Mouse (Mus musculus): ENCODE data around the gene Vav1. TPM values are rescaled to one million over a fixed set of nuclear protein-coding genes. Genes with fewer than 3 reads are reported as not detected.

Gene Vav1
- total RNA-seq (2023) = 183 to 200 TPM (median 192 TPM) in 4 replicates

DNA sequence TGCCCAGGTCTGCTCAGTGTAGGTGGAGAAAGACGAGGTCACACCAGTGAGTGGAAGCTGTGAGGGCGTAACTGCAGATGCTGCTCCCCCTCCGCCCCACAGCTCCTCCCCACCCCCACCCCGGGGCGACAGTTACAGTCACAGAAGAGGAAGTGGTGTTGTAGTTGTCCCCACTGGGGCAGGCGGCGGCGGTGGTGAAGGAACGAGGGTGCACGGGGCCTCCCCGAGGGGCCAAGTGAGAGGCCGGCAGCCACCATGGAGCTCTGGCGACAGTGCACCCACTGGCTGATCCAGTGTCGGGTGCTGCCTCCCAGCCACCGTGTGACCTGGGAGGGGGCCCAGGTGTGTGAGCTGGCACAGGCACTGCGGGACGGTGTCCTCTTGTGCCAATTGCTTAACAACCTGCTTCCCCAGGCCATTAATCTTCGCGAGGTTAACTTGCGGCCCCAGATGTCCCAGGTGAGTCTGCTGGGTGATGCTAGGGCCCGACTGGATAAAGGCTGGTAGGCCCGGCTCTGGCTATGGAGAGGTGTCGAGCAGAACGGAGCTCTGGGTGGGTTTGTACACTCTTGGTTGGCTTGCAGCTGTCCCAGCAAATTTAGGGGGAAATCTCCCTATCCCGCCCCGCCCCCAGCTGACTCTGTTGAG is at the start of gene Vav1:
TSS of gene Vav1 (plus strand) at position 158 of the 648 bp plus-strand sequence.

DNA sequence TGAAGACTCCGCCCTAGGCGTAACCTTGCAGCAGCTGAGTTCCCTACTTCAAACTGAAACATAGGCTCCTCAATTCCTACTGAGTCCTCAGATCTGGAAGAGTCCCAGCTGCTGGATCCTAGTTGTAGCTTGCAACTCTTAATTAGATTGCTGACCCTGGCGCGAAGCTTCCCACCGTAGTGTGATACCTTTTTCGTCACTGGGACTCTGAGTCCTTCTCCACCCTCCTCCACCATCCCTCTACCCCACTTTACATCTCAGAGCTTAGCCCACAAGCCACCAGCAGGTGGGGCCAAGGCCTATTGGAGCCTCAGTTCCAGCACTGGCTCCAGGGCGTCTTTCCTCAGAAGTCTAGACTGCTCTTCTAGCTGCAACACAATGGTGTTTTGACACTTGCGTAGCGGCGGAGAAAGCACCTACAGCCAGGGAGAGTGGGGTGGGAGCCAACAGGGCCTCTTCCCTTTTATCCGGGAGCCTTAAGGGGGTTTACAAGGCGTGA is 30.6 kb upstream of the Vav1 start, which contains the start of gene Gpr108:
TSS of gene Gpr108 (minus strand) at position 246 of the 499 bp plus-strand sequence.

DNA sequence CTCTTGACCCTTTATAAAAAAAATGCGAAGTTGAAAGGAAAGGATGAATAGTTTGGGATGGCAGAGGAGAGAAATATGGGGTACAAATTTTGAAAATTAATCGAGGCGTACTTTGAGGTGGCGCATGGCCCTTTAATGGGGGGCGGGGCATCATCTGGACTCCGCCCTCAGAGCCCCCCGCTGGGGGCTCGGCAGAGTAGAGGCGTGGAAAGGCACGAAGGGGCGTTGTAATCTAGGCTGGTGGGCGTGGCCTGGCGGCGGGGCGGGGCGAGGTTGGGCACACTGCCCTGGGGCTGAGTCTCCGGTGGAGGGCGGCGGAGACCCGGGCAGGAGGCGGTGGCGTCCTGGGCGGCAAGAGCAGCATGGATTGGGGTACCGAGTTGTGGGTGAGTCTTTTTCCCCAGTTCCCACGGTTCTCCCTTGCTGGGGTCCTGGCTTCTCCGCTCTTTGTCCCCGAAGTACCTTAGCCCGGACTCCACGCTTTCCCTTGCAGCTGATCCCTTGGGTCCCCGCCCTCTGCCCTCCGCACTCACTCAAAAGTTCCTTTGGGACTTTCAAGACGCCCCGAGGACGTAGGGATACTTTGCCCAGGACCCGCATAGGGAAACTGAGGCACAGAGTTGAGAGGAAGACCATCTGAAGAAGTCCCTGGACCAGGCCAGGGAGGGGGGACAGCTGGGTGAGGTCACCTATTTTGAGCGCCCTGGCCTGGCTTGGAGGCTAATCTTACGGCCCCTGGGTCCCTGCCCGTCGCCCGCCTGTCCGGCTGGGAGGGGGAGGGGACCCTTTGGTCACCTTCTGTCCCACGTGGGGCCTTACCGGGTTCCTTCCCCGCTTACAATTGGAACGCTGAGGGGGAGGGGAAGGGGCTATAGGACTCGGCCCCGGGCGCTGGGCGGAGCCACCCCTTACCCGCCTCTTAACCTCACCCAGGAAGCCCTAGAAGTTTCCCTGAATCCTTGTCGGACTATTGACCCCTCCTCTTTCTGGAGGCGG is 29.4 kb upstream of the Vav1 start, which contains the start of gene Trip10:
TSS of gene Trip10 (plus strand) at position 270 of the 996 bp plus-strand sequence.

DNA sequence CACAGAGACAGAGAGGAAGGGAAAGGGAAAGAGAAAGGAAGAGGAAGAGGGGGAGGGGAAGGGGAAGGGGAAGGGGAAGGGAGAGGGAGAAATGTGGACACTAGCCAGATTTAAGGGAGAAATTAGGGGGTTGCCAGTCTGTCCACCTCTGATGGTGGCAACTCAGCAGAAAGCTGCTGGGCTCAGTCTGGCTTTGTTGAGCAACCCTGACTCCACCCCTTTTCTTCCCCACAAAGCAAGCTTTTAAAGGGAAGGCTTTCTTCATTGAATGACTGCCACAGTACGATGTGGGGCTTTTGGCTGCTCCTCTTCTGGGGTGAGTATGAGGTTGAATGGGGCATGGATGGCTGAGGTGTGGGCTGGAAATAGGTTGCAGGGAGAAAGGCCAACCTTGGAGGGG is 79.5 kb downstream of the Vav1 start, which contains the start of gene Adgre1:
TSS of gene Adgre1 (plus strand) at position 251 of the 400 bp plus-strand sequence.

Other genes with a start within 250 kb of the Vav1 start
- gene Khsrp, start 247.6 kb upstream of the Vav1 start, total RNA-seq (2023) = 127 to 131 TPM (median 130 TPM) in 4 replicates
- gene Slc25a41, start 237.4 kb upstream of the Vav1 start, total RNA-seq (2023) = not detected in 4 replicates
- gene Crb3, start 220.0 kb upstream of the Vav1 start, total RNA-seq (2023) = 16.9 to 20.3 TPM (median 18.6 TPM) in 4 replicates
- 16.8 to 22.0 TPM (median 18.4 TPM) in 4 replicates for gene Slc25a23, start 219.2 kb upstream of the Vav1 start, total RNA-seq (2023)
- 137 to 170 TPM (median 149 TPM) in 4 replicates for gene Dennd1c, start 200.6 kb upstream of the Vav1 start, total RNA-seq (2023)
- gene Tubb4a, start 191.3 kb upstream of the Vav1 start, total RNA-seq (2023) = 0.41 to 0.43 TPM (median 0.43 TPM) in 3 of 4 replicates, not detected in the other
- 0.45 to 1.2 TPM (median 0.78 TPM) in 3 of 4 replicates, not detected in the other for gene Tnfsf9, start 173.8 kb upstream of the Vav1 start, total RNA-seq (2023)
- not detected in 4 replicates for gene Cd70, start 129.3 kb upstream of the Vav1 start, total RNA-seq (2023)
- gene Tnfsf14, start 84.9 kb upstream of the Vav1 start, total RNA-seq (2023) = 0.30 TPM in 1 of 4 replicates, not detected in the others
- 2.3 to 6.1 TPM (median 2.8 TPM) in 4 replicates for gene C3, start 51.0 kb upstream of the Vav1 start, total RNA-seq (2023)
- 53.3 to 60.2 TPM (median 54.8 TPM) in 4 replicates for gene Gpr108, start 30.7 kb upstream of the Vav1 start, total RNA-seq (2023)
- 8.7 to 17.0 TPM (median 13.2 TPM) in 4 replicates for gene Trip10, start 29.6 kb upstream of the Vav1 start, total RNA-seq (2023)
- 9.6 to 12.6 TPM (median 10.2 TPM) in 4 replicates for gene Adgre1, start 79.6 kb downstream of the Vav1 start, total RNA-seq (2023)

Measured in B cell, adult 62 days (primary cell).